Mouse (Mus musculus) kidney, adult 2 months (tissue): ENCODE data around the gene Dcaf4.

Source experiments
- CTCF ChIP-seq: fragments of 200-500 bp; conservative IDR thresholded peaks from 2 replicates; pipeline ENCODE4 v1.5.1; 2011; ENCODE audit warnings: low read depth, mild to moderate bottlenecking, control low read depth, low read length, moderate library complexity, mixed read lengths; ENCODE audit not compliant: insufficient read depth, insufficient read length
- POLR2A ChIP-seq: fragments of 200-500 bp; IDR thresholded peaks from one replicate; pipeline ENCODE4 v1.6.1; 2011; ENCODE audit warnings: low read depth, low read length, control low read depth

- TF ChIP-seq CTCF = no peak
- no peak for TF ChIP-seq POLR2A
Observed at GRCm38 (mm10) chr12:83481439-83481838, 38.8 kb upstream of the Dcaf4 start.
